Mouse (Mus musculus) lung, postnatal 25 days (tissue): Measurements from ENCODE around the gene Abi2.

Source experiments
- DNase-seq: peaks from one replicate; pipeline ENCODE4 v3.0.0; 2022; ENCODE audit warnings: low spot score

Abi2 gene

DNA sequence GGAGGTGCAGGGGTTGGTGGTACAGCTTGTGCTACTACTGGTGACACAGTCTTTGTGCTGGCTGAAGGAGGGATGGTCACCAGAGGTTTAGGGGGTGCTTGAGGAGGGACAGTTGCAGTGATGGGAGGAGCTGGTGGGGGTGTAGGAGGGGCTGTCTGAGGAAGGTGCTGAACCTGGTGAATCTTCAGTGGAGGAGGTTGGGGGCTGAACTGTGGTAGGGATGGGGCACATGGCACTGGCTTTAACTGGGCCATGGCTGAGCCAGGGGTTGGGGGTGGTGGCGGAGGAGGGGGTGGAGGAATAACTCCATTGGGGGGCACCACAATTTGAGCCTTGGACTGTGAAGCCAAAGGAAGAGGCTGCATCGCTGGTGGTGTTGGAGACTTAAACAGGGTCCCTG lies 80.2 kb downstream of the Abi2 start:
- DNase-seq = no peak

- no peak for DNase-seq
These were observed 81.1 kb downstream of the Abi2 start for GRCm38 (mm10) chr1:60490510-60490909.

GRCm38 (mm10) chr1:60492404-60492803 lies 83.0 kb downstream of the Abi2 start:
- no peak for DNase-seq

GRCm38 (mm10) chr1:60493421-60493820 lies 84.0 kb downstream of the Abi2 start:
- DNase-seq = no peak

DNA sequence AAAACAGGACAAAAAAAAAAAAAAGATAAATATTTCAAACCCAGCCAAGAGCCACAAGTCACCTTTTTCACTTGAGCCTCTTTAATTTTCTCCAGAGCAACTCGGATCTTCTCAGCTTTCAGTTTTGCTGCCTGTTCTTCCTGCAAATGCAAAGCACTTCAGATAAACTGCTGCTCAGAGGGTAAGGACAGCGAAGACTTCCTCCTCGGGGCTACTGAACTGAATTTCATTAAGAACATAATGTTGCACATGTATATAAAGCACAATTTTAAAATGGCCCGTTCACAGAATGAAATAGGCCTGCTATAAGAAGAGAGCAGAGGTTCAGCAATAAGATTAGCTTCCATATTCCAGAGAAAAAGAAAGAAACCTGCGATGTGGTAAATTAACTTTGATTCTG lies 94.0 kb downstream of the Abi2 start:
- no peak for DNase-seq

DNA sequence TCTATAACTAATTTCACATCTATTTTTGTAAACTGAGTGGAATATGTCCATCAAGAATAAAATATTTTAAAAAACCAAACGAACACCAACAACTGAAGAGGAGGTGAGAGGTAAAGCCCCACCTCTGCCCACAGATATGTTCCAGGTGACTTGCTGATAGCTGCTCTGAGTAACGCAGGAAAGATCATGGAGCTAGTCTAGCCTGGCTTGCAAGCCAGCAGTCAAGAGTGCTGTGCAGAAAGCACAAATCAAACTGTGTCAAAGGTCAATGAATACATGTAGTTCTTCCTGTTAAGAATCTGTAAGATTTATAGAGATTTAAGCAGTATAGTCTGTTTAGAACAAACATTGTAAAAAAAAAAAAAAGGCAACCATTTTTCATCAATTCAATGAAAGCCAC lies 101.2 kb downstream of the Abi2 start:
- no peak for DNase-seq

- no peak for DNase-seq
These were observed 120.7 kb downstream of the Abi2 start for GRCm38 (mm10) chr1:60530107-60530506.

- DNase-seq = no peak
These were observed 121.2 kb downstream of the Abi2 start for GRCm38 (mm10) chr1:60530636-60531035.
